Mouse (Mus musculus): ENCODE data around the gene Plek. TPM values are rescaled to one million over a fixed set of nuclear protein-coding genes. Genes with fewer than 3 reads are reported as not detected.

Plek gene
- total and polyA plus RNA-seq, 3 experiments = 166 to 354 (median 223) TPM

- dilution Hi-C loops (cut with MboI; ENCODE audit: extremely low pct_ligation_motif_present, extremely low pct_unique_long_range_greater_than_20kb, low sequenced_read_pairs) = no loop called here
- H3K4me1 ChIP-seq (ENCODE audit: control insufficient read depth in 1 of 2, insufficient read depth in 2 of 2) = peaks cover 23 to 60% of the 10 kb centered on the region in 2 experiments
- peaks cover 77 to 98% of the 10 kb centered on the region in 2 experiments for H3K36me3 ChIP-seq (replicated peaks in 1 of 2; ENCODE audit: control insufficient read depth in 1 of 2, insufficient read depth in 1 of 2, low read length in 1 of 2)
Observed at GRCm38 (mm10) chr11:16976937-16977336, 75.2 kb downstream of the Plek start.

DNA sequence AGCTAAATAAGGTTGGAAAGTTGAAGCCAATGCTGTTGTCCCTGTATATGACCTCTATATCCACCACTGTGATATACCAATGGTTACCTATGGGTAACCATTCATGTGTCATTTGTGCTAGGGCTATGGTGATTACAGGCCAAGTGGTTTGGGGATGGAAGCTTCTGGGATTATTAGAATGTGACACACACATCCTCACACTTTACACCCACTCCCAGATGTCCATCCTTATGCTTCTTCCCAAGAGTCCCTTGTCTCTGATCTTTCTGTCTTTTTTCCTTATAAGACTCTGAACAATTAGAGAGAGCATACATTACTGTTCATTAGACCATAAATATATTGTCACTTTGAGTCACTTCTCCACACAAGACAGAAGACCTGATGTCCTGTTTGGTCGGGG, 79.1 kb downstream of the Plek start:
- H3K4me3 ChIP-seq (replicated peaks in 1 of 3; ENCODE audit: low read depth in 2 of 3, low read length in 2 of 3, poor library complexity in 1 of 3) = no peak overlapping the region
- dilution Hi-C loops (cut with MboI; ENCODE audit: extremely low pct_ligation_motif_present, extremely low pct_unique_long_range_greater_than_20kb, low sequenced_read_pairs) (no loop called here), in situ Hi-C loops (cut with MboI; ENCODE audit: low pct_ligation_motif_present, low pct_unique_long_range_greater_than_20kb, low sequenced_read_pairs) (no loop called here)
- no peak overlapping the region for H3K27ac ChIP-seq (ENCODE audit: insufficient read depth, low read depth)
- no peak for TF ChIP-seq MEF2A (IDR thresholded peaks at IDR 0.05; ENCODE audit: borderline replicate concordance, low read depth, low read length)
- TF ChIP-seq TBP (conservative IDR thresholded peaks at IDR 0.05; ENCODE audit: low read depth, low read length) = no peak
- no peak for TF ChIP-seq USF1 (IDR thresholded peaks at IDR 0.05; ENCODE audit: low read depth, low read length)
- TF ChIP-seq MAX (IDR thresholded peaks at IDR 0.05; ENCODE audit: low read length) = no peak
- no peak for TF ChIP-seq IRF4 (IDR thresholded peaks at IDR 0.05; ENCODE audit: low read depth, low read length)
- no peak for TF ChIP-seq UBTF (IDR thresholded peaks at IDR 0.05; ENCODE audit: low read depth, low read length)
- TF ChIP-seq RCOR1 (conservative IDR thresholded peaks at IDR 0.05; ENCODE audit: low read depth, low read length) = no peak
- TF ChIP-seq POLR2AphosphoS2 (IDR thresholded peaks at IDR 0.05; ENCODE audit: low read depth, low read length) = no peak
- no peak for TF ChIP-seq KAT2A (IDR thresholded peaks at IDR 0.05; ENCODE audit: insufficient replicate concordance, low read length)
- TF ChIP-seq ZC3H11A (IDR thresholded peaks at IDR 0.05; ENCODE audit: low read depth, low read length) = no peak
- no peak for TF ChIP-seq MAZ (IDR thresholded peaks at IDR 0.05; ENCODE audit: low read depth, low read length)
- TF ChIP-seq CHD1 (IDR thresholded peaks at IDR 0.05; ENCODE audit: low read depth, low read length) = no peak
- TF ChIP-seq RAD21 (IDR thresholded peaks at IDR 0.05; ENCODE audit: low read depth, low read length) = no peak
- TF ChIP-seq E2F4 (IDR thresholded peaks at IDR 0.05; ENCODE audit: insufficient replicate concordance, low read depth, low read length) = no peak
- TF ChIP-seq GABPA (IDR thresholded peaks at IDR 0.05; ENCODE audit: insufficient replicate concordance, low read depth, low read length) = no peak
- TF ChIP-seq POLR2A (IDR thresholded peaks at IDR 0.05; ENCODE audit: low read depth, low read length) = no peak
- peaks cover 51 to 79% of the 10 kb centered on the region in 2 experiments for H3K36me3 ChIP-seq (replicated peaks in 1 of 2; ENCODE audit: control insufficient read depth in 1 of 2, insufficient read depth in 1 of 2, low read length in 1 of 2)
- no peaks in the 10 kb centered on the region for H3K9me3 ChIP-seq (replicated peaks; ENCODE audit: low read length)
- H3K4me1 ChIP-seq (ENCODE audit: control insufficient read depth in 1 of 2, insufficient read depth in 2 of 2) = peaks cover 11 to 53% of the 10 kb centered on the region in 2 experiments
- no peak overlapping the region for H3K9ac ChIP-seq (ENCODE audit: insufficient read depth, low read depth)
- no peaks in the 10 kb centered on the region for H3K27me3 ChIP-seq (replicated peaks)
- peaks cover 3% of the 10 kb centered on the region; the same call in 1 of the 2 replicates for H3K79me2 ChIP-seq (replicated peaks; ENCODE audit: control insufficient read depth, extremely low read depth, insufficient read depth, poor library complexity, severe bottlenecking)
- DNase-seq (ENCODE audit: extremely low read depth) = no peak
- no peak overlapping the region for H3K4me2 ChIP-seq (ENCODE audit: insufficient read depth, low read depth, poor library complexity, severe bottlenecking)

More at GRCm38 (mm10) chr11:16976937-16977336, 75.2 kb downstream of the Plek start:
- H3K79me2 ChIP-seq (replicated peaks; ENCODE audit: control insufficient read depth, extremely low read depth, insufficient read depth, poor library complexity, severe bottlenecking) = peaks cover 16% of the 10 kb centered on the region
- no peak for DNase-seq (ENCODE audit: extremely low read depth)
- in situ Hi-C loops (cut with MboI; ENCODE audit: low pct_ligation_motif_present, low pct_unique_long_range_greater_than_20kb, low sequenced_read_pairs) = no loop called here
- no peak overlapping the region for H3K4me3 ChIP-seq (replicated peaks in 1 of 3; ENCODE audit: low read depth in 2 of 3, low read length in 2 of 3, poor library complexity in 1 of 3)
- TF ChIP-seq ZKSCAN1 (IDR thresholded peaks at IDR 0.05; ENCODE audit: borderline replicate concordance, low read depth, low read length) (no peak), NELFE (IDR thresholded peaks at IDR 0.05; ENCODE audit: low read depth, low read length) (no peak), CHD2 (IDR thresholded peaks at IDR 0.05; ENCODE audit: low read length) (no peak), JUND (conservative IDR thresholded peaks at IDR 0.05; ENCODE audit: low read depth, low read length) (no peak), USF2 (conservative IDR thresholded peaks at IDR 0.05; ENCODE audit: low read depth, low read length) (no peak), POLR2AphosphoS2 (IDR thresholded peaks at IDR 0.05; ENCODE audit: low read depth, low read length) (no peak), MEF2A (IDR thresholded peaks at IDR 0.05; ENCODE audit: borderline replicate concordance, low read depth, low read length) (peak; percentile 48; the same call in 1 of the 2 replicates), MAFK (IDR thresholded peaks at IDR 0.05; ENCODE audit: insufficient replicate concordance, low read length) (no peak), KAT2A (IDR thresholded peaks at IDR 0.05; ENCODE audit: insufficient replicate concordance, low read length) (no peak), ELF1 (IDR thresholded peaks at IDR 0.05; ENCODE audit: low read depth, low read length) (no peak), HCFC1 (IDR thresholded peaks at IDR 0.05; ENCODE audit: low read depth, low read length) (no peak), USF1 (IDR thresholded peaks at IDR 0.05; ENCODE audit: low read depth, low read length) (no peak), ETS1 (conservative IDR thresholded peaks at IDR 0.05; ENCODE audit: low read depth, low read length) (peak; percentile 47; the same call in 1 of the 2 replicates), CHD1 (IDR thresholded peaks at IDR 0.05; ENCODE audit: low read depth, low read length) (no peak), TBP (conservative IDR thresholded peaks at IDR 0.05; ENCODE audit: low read depth, low read length) (no peak)
- no peak overlapping the region for H3K27ac ChIP-seq (ENCODE audit: insufficient read depth, low read depth)
- H3K27me3 ChIP-seq (replicated peaks) = no peaks in the 10 kb centered on the region
- H3K9ac ChIP-seq (ENCODE audit: insufficient read depth, low read depth) = peak overlapping the region; percentile 23; the same call in 1 of the 2 replicates
- no peaks in the 10 kb centered on the region for H3K9me3 ChIP-seq (replicated peaks; ENCODE audit: low read length)
- H3K4me2 ChIP-seq (ENCODE audit: insufficient read depth, low read depth, poor library complexity, severe bottlenecking) = peak overlapping the region; percentile 39; the same call in 1 of the 2 replicates

All from CH12.LX (cell line).